Mouse (Mus musculus): ENCODE results near the gene Baiap2. TPM values are rescaled to one million over a fixed set of nuclear protein-coding genes. Genes with fewer than 3 reads are reported as not detected.

The Baiap2 gene
- total and polyA plus RNA-seq, 3 experiments = 5.8 to 10.9 (median 10.3) TPM

- H3K4me3 ChIP-seq = no peak overlapping the region
- no peaks in the 10 kb centered on the region for H3K36me3 ChIP-seq (ENCODE audit: control insufficient read depth, insufficient read depth, low read length)
- TF ChIP-seq EP300 (IDR thresholded peaks at IDR 0.05; ENCODE audit: insufficient read depth, low read depth, low read length) (0 out of 2 replicates have a peak, but pooled peaks have one; percentile 55), POLR2A (IDR thresholded peaks at IDR 0.05; ENCODE audit: insufficient read depth, low read depth, low read length) (no peak), CTCF (IDR thresholded peaks at IDR 0.05) (peak; percentile 94)
- DNase-seq = peak; percentile 46 to 64
- no peaks in the 10 kb centered on the region for H3K4me1 ChIP-seq (ENCODE audit: control insufficient read depth, insufficient read depth, low read length)
- no peak overlapping the region; the same call in 1 of the 2 replicates for H3K27ac ChIP-seq
- 39% methylated on average over 10 of the region's 10 CpGs for WGBS
- no peaks in the 10 kb centered on the region for H3K79me2 ChIP-seq (replicated peaks; ENCODE audit: control insufficient read depth, insufficient read depth, low read length)
- H3K27me3 ChIP-seq (ENCODE audit: control insufficient read depth, insufficient read depth, low read length) = no peaks in the 10 kb centered on the region
- intact Hi-C loops (cut with DNase I) = loop anchor here (1.0 to 2.0 kb wide), 3 partner anchors 35 to 276 kb away; no protein-coding TSS in a partner anchor
- H3K9ac ChIP-seq (ENCODE audit: low read depth, low read length) = no peak overlapping the region
Measured at GRCm38 (mm10) chr11:120030145-120030901, 87.8 kb downstream of the Baiap2 start.

- no peaks in the 10 kb centered on the region for H3K27me3 ChIP-seq (ENCODE audit: control insufficient read depth, insufficient read depth, low read length)
- WGBS = 51% methylated on average over 8 of the region's 8 CpGs
- no peak for DNase-seq
- H3K4me1 ChIP-seq (ENCODE audit: control insufficient read depth, insufficient read depth, low read length) = no peaks in the 10 kb centered on the region
- no peaks in the 10 kb centered on the region for H3K79me2 ChIP-seq (replicated peaks; ENCODE audit: control insufficient read depth, insufficient read depth, low read length)
- no peak overlapping the region for H3K4me3 ChIP-seq
- intact Hi-C loops (cut with DNase I) = no loop called here
- no peak overlapping the region for H3K27ac ChIP-seq
- H3K36me3 ChIP-seq (ENCODE audit: control insufficient read depth, insufficient read depth, low read length) = no peaks in the 10 kb centered on the region
- no peak for TF ChIP-seq EP300 (IDR thresholded peaks at IDR 0.05; ENCODE audit: insufficient read depth, low read depth, low read length)
- TF ChIP-seq POLR2A (IDR thresholded peaks at IDR 0.05; ENCODE audit: insufficient read depth, low read depth, low read length) = no peak
- TF ChIP-seq CTCF (IDR thresholded peaks at IDR 0.05) = no peak
- no peak overlapping the region for H3K9ac ChIP-seq (ENCODE audit: low read depth, low read length)
Measured at GRCm38 (mm10) chr11:120032052-120032451, 89.5 kb downstream of the Baiap2 start.

GRCm38 (mm10) chr11:120033473-120033872 is 90.9 kb downstream of the Baiap2 start:
- Histone ChIP-seq H3K27ac (no peak overlapping the region), H3K27me3 (ENCODE audit: control insufficient read depth, insufficient read depth, low read length) (no peaks in the 10 kb centered on the region), H3K4me1 (ENCODE audit: control insufficient read depth, insufficient read depth, low read length) (no peaks in the 10 kb centered on the region), H3K36me3 (ENCODE audit: control insufficient read depth, insufficient read depth, low read length) (no peaks in the 10 kb centered on the region), H3K4me3 (no peak overlapping the region), H3K79me2 (replicated peaks; ENCODE audit: control insufficient read depth, insufficient read depth, low read length) (no peaks in the 10 kb centered on the region), H3K9ac (ENCODE audit: low read depth, low read length) (no peak overlapping the region)
- DNase-seq = no peak
- intact Hi-C loops (cut with DNase I) = no loop called here
- WGBS = 93% methylated on average over 3 of the region's 3 CpGs
- TF ChIP-seq POLR2A (IDR thresholded peaks at IDR 0.05; ENCODE audit: insufficient read depth, low read depth, low read length) (no peak), CTCF (IDR thresholded peaks at IDR 0.05) (no peak), EP300 (IDR thresholded peaks at IDR 0.05; ENCODE audit: insufficient read depth, low read depth, low read length) (no peak)

- Histone ChIP-seq H3K27me3 (ENCODE audit: control insufficient read depth, insufficient read depth, low read length) (no peaks in the 10 kb centered on the region), H3K4me3 (no peak overlapping the region), H3K27ac (no peak overlapping the region), H3K79me2 (replicated peaks; ENCODE audit: control insufficient read depth, insufficient read depth, low read length) (no peaks in the 10 kb centered on the region), H3K9ac (ENCODE audit: low read depth, low read length) (no peak overlapping the region), H3K4me1 (ENCODE audit: control insufficient read depth, insufficient read depth, low read length) (peaks cover 1% of the 10 kb centered on the region), H3K36me3 (ENCODE audit: control insufficient read depth, insufficient read depth, low read length) (no peaks in the 10 kb centered on the region)
- no peak for DNase-seq
- intact Hi-C loops (cut with DNase I) = no loop called here
- 58% methylated on average over 3 of the region's 3 CpGs for WGBS
- no peak for TF ChIP-seq EP300 (IDR thresholded peaks at IDR 0.05; ENCODE audit: insufficient read depth, low read depth, low read length)
- TF ChIP-seq CTCF (IDR thresholded peaks at IDR 0.05) = no peak
- no peak for TF ChIP-seq POLR2A (IDR thresholded peaks at IDR 0.05; ENCODE audit: insufficient read depth, low read depth, low read length)
Measured at GRCm38 (mm10) chr11:120034306-120034705, 91.7 kb downstream of the Baiap2 start.

GRCm38 (mm10) chr11:120034762-120035161 is 92.2 kb downstream of the Baiap2 start:
- Histone ChIP-seq H3K36me3 (ENCODE audit: control insufficient read depth, insufficient read depth, low read length) (no peaks in the 10 kb centered on the region), H3K79me2 (replicated peaks; ENCODE audit: control insufficient read depth, insufficient read depth, low read length) (no peaks in the 10 kb centered on the region), H3K4me1 (ENCODE audit: control insufficient read depth, insufficient read depth, low read length) (peaks cover 6% of the 10 kb centered on the region), H3K27ac (no peak overlapping the region), H3K4me3 (no peak overlapping the region), H3K27me3 (ENCODE audit: control insufficient read depth, insufficient read depth, low read length) (no peaks in the 10 kb centered on the region), H3K9ac (ENCODE audit: low read depth, low read length) (no peak overlapping the region)
- TF ChIP-seq CTCF (IDR thresholded peaks at IDR 0.05) (no peak), EP300 (IDR thresholded peaks at IDR 0.05; ENCODE audit: insufficient read depth, low read depth, low read length) (no peak), POLR2A (IDR thresholded peaks at IDR 0.05; ENCODE audit: insufficient read depth, low read depth, low read length) (no peak)
- intact Hi-C loops (cut with DNase I) = no loop called here
- DNase-seq = no peak
- 63% methylated on average over 5 of the region's 5 CpGs for WGBS

- peak; percentile 42 to 45 for DNase-seq
- Histone ChIP-seq H3K79me2 (replicated peaks; ENCODE audit: control insufficient read depth, insufficient read depth, low read length) (no peaks in the 10 kb centered on the region), H3K4me1 (ENCODE audit: control insufficient read depth, insufficient read depth, low read length) (peaks cover 26% of the 10 kb centered on the region), H3K27me3 (ENCODE audit: control insufficient read depth, insufficient read depth, low read length) (no peaks in the 10 kb centered on the region), H3K27ac (peak overlapping the region; percentile 85), H3K9ac (ENCODE audit: low read depth, low read length) (no peak overlapping the region), H3K36me3 (ENCODE audit: control insufficient read depth, insufficient read depth, low read length) (no peaks in the 10 kb centered on the region), H3K4me3 (no peak overlapping the region)
- intact Hi-C loops (cut with DNase I) = no loop called here
- TF ChIP-seq EP300 (IDR thresholded peaks at IDR 0.05; ENCODE audit: insufficient read depth, low read depth, low read length) (no peak), CTCF (IDR thresholded peaks at IDR 0.05) (no peak), POLR2A (IDR thresholded peaks at IDR 0.05; ENCODE audit: insufficient read depth, low read depth, low read length) (no peak)
- 7% methylated on average over 4 of the region's 4 CpGs for WGBS
Measured at GRCm38 (mm10) chr11:120039581-120039980, 97.0 kb downstream of the Baiap2 start.

All from heart, adult 2 months (tissue).